Mouse (Mus musculus): ENCODE measurements around the gene Rpn2.

- TF ChIP-seq ZC3H11A (IDR thresholded peaks at IDR 0.05; ENCODE audit: borderline replicate concordance, low read depth, low read length) (no peak), ZNF384 (IDR thresholded peaks at IDR 0.05; ENCODE audit: low read depth, low read length) (no peak)
Observed at GRCm38 (mm10) chr2:157245001-157245400, 33.8 kb upstream of the Rpn2 start.
